Mouse (Mus musculus) brown adipose tissue, adult 24 weeks (tissue): ENCODE measurements around the gene Gm17087. TPM values are rescaled to one million over a fixed set of nuclear protein-coding genes. Genes with fewer than 3 reads are reported as not detected.

Source experiments
- H3K27ac ChIP-seq: fragments of 200-500 bp; replicated peaks from 2 replicates; pipeline ENCODE4 v1.5.1; 2012; ENCODE audit warnings: low read depth, mild to moderate bottlenecking, low read length
- H3K4me1 ChIP-seq: fragments of 200-500 bp; 2 replicates; pipeline ENCODE4 v1.6.1; 2012; ENCODE audit warnings: low read length, mixed read lengths; ENCODE audit not compliant: control insufficient read depth, insufficient read depth, insufficient read length
- H3K4me3 ChIP-seq: fragments of 200-500 bp; 2 replicates; pipeline ENCODE4 v1.5.1; 2012; ENCODE audit warnings: low read depth, mild to moderate bottlenecking, low read length, moderate library complexity; ENCODE audit not compliant: insufficient read depth
- polyA plus RNA-seq: library from polyadenylated mRNA; stranded (reverse); fragments of >200 nt; gene quantifications from 2 replicates; pipeline ENCODE4 v1.2.4, GENCODE M21; 2012; ENCODE audit not compliant: missing spikeins, insufficient read depth, insufficient read length

Gene Gm17087
- polyA plus RNA-seq, 1 experiment = not detected

- Histone ChIP-seq H3K4me1 (peaks cover 2% of the 10 kb centered on the region; the same call in 1 of the 2 replicates), H3K27ac (no peak within 1 kb of the TSS), H3K4me3 (peak within 1 kb of the TSS; percentile 51)
Observed at GRCm38 (mm10) chr17:8525225-8525721, 41.5 kb downstream of the Gm17087 start, which contains the start of gene Pde10a. Gene Pde10a, plus strand, starts transcription at chr17:8525372.

GRCm38 (mm10) chr17:8524387-8525165 lies 42.2 kb downstream of the Gm17087 start:
- Histone ChIP-seq H3K27ac (no peak overlapping the region), H3K4me1 (peaks cover 2% of the 10 kb centered on the region; the same call in 1 of the 2 replicates), H3K4me3 (peak overlapping the region; percentile 51)

DNA sequence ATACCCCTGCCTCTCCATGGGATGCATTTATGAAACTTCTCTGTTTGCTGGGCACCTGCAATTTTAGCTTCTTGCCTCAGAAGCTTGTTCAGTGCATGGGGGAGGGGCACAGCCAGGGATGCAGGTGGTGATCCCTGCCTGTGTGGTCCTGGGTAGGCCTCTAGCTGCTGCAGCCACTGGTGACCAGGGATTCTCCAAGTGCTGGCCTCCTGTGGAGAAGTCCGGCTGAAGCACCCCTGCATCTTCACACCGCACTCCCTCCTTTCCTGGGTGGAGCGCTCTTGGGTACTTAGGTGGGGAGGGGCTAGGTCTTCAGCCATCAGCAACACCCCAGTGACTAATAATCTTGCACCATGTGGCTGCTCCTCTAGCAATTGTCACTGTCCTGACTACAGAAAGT lies 42.8 kb downstream of the Gm17087 start:
- H3K4me3 ChIP-seq = peak overlapping the region; percentile 51; the same call in 1 of the 2 replicates

GRCm38 (mm10) chr17:8516006-8516405 lies 50.7 kb downstream of the Gm17087 start:
- Histone ChIP-seq H3K4me1 (no peaks in the 10 kb centered on the region), H3K27ac (no peak overlapping the region), H3K4me3 (no peak overlapping the region)

More for the DNA sequence above, 42.8 kb downstream of the Gm17087 start:
- H3K27ac ChIP-seq = no peak overlapping the region
- peaks cover 2% of the 10 kb centered on the region; the same call in 1 of the 2 replicates for H3K4me1 ChIP-seq

Other genes with a start within 250 kb of the Gm17087 start
- not detected in 2 replicates for gene Prr18, start 229.5 kb downstream of the Gm17087 start, polyA plus RNA-seq
- not detected in 2 replicates for gene T2, start 211.0 kb downstream of the Gm17087 start, polyA plus RNA-seq
- gene T, start 132.5 kb downstream of the Gm17087 start, polyA plus RNA-seq = not detected in 2 replicates
- 0.99 and 1.1 TPM in 2 replicates for gene Pde10a, start 41.6 kb downstream of the Gm17087 start, polyA plus RNA-seq